Mouse (Mus musculus): ENCODE measurements at regions not wholly inside any gene's neighbourhood (a gene's known extent, or its start where the extent isn't known, plus 50 kb on each side); places are given as distances from the start of the nearest gene placed in this dataset.

- ATAC-seq (ENCODE audit: insufficient number of reproducible peaks, low FRiP score, low TSS enrichment), result no peak
Measured at GRCm38 (mm10) chr4:9095646-9096045, 856.8 kb upstream of the Car8 start.

DNA sequence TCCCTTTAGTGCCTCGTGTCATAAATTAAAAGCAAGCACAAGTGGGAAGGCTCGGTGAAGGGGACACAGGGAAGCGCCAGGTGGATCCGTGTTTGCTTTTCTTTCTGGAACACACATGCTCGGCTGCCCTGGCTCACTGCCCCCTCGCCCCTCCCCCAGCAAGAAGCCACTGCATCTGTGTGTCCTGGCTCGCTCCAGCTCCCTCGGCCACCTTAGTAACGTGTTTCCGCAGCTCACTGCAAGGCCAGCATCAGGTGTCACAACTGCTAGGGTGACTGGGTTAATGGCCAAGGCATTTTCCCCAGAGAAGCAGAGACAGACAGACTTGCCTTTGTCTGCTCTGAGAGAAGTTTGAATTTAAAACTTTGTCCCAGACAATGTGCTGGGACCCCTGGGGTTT is 855.7 kb upstream of the Car8 start:
- ATAC-seq (ENCODE audit: insufficient number of reproducible peaks, low FRiP score, low TSS enrichment), result no peak

GRCm38 (mm10) chr4:9094076-9094475 is 855.2 kb upstream of the Car8 start:
- ATAC-seq (ENCODE audit: insufficient number of reproducible peaks, low FRiP score, low TSS enrichment), result no peak

DNA sequence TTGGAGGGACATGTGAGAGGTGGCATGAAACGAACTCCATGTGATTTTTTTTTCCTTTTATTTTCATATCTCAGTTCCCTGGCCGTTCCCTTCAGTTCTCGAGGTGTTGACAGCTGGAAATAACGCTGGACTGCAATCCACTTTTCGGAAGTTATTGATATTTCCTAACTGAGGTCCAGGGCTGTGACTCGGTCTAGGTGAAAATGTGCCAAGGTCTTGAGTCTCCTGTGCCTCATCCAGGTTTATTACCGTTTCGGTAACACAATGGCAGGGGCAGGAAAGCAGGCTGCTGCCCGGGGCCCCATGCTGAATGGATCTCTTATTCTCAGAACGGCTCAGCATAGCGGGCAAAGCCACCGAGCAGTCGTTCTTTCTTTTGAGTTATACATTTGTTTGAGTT is 844.7 kb upstream of the Car8 start:
- ATAC-seq (ENCODE audit: insufficient number of reproducible peaks, low FRiP score, low TSS enrichment), result no peak

DNA sequence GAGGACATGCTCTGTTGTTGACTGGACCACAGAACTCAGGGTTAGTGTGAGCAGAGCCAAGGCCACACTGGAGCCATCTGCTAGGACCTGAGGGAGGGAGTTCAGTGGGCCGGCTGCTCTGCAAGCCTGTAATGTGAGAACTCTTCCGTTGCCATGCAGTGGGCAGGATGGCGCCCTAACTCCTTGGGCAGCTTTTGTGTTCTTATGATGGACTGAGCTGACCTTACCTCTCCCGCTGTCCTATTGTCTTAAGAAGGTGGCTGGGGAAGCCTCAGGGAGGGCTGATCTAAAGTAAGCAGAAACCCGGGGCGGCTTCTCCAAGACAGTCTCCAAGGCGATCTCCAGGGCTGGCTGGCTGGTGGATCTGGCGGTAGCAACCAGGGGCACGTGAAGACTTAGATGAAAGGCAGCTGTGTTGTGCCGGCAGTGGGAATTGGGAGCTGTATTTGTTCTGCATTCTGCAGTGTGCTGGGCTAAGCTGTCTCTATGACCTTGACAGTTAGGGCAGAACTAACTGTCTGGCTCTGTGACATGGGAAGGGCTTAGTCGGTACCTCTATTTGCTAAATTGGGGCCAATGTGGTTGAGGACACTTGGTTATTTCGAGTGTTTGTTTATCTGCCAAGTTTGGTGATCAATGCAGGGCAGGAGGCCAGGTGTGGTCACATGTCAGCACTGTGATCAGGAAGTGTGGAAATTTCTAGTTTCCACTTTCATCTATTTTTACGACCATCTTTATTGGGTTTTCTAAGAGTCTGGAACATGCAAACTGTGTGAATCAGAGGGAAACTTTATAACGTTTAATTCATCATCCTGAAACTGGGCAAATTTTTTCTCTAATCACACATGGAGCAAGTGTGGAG is 843.1 kb upstream of the Car8 start:
- ATAC-seq (ENCODE audit: insufficient number of reproducible peaks, low FRiP score, low TSS enrichment), result peak; percentile 87

- ATAC-seq (ENCODE audit: insufficient number of reproducible peaks, low FRiP score, low TSS enrichment), result 0 out of 2 replicates have a peak, but pooled peaks have one; percentile 21
Measured at GRCm38 (mm10) chr4:9080821-9081493, 842.1 kb upstream of the Car8 start.

DNA sequence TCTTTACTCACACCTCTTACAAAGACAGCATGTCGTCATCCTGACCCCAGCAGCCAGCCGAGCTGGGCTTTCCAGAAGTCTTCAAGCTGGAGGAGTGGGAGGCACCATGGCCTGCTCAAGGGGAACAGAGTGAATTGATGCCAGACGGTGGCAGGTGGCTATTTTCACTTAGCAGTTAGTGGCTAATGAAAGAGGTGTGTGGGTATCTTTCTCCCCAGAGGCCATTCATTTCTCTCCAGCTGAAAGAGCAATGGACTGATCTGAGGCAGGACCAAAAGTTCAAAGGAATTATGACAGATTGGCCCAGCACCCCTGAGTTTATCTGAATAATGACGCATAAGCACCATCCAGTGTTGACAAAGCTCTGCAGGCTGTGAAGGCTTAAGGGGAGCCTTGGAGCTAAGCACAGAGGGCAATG is 841.0 kb upstream of the Car8 start:
- ATAC-seq (ENCODE audit: insufficient number of reproducible peaks, low FRiP score, low TSS enrichment), result no peak

DNA sequence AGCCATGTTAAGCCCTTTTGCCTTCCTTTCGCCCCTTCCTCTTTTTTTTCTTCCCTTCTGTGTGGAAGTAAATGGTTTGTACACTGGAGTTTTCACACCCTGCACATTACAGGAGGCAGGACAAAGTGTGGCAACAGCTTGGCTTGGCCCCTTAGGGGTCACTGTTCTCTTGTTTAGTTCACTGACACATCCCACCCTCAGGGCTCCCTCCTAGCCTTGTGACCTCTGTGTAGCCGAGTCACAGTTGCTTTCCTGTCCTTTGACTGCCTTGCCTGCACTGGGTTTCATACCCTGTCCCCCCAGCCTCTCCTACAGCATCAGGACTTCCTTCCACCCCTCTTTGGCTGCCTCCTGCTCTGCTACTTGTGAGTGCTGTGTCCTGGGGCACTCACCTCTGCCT is 835.6 kb upstream of the Car8 start:
- no peak for ATAC-seq (ENCODE audit: insufficient number of reproducible peaks, low FRiP score, low TSS enrichment)

- peak; percentile 82 for ATAC-seq (ENCODE audit: insufficient number of reproducible peaks, low FRiP score, low TSS enrichment)
Measured at GRCm38 (mm10) chr4:9073736-9074428, 835.0 kb upstream of the Car8 start.

- no peak for ATAC-seq (ENCODE audit: insufficient number of reproducible peaks, low FRiP score, low TSS enrichment)
Measured at GRCm38 (mm10) chr4:9072321-9072720, 833.5 kb upstream of the Car8 start.

DNA sequence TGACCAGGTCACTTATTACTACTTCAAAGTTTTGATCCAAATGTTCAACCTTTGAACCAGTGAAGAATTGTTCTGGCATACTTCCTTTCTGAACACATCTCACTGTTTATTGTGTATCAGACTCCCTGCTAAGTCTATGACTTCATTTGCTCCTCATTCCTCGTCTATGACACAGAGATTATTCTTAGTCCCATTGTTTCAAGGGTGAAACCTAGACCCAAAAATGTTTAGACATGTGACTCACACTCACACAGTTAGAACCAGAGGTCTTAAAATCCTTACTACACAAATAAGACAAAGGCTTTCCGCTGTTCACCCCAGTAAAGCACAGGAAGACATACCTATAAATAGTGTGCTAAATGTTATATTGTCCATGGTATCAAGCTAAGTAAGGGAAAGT is 829.0 kb upstream of the Car8 start:
- no peak for ATAC-seq (ENCODE audit: insufficient number of reproducible peaks, low FRiP score, low TSS enrichment)

GRCm38 (mm10) chr4:9065981-9066815 is 827.4 kb upstream of the Car8 start:
- no peak for ATAC-seq (ENCODE audit: insufficient number of reproducible peaks, low FRiP score, low TSS enrichment)

- ATAC-seq (ENCODE audit: insufficient number of reproducible peaks, low FRiP score, low TSS enrichment), result no peak
Measured at GRCm38 (mm10) chr4:9061941-9062340, 823.1 kb upstream of the Car8 start.

GRCm38 (mm10) chr4:9060221-9060620 is 821.4 kb upstream of the Car8 start:
- ATAC-seq (ENCODE audit: insufficient number of reproducible peaks, low FRiP score, low TSS enrichment), result no peak

DNA sequence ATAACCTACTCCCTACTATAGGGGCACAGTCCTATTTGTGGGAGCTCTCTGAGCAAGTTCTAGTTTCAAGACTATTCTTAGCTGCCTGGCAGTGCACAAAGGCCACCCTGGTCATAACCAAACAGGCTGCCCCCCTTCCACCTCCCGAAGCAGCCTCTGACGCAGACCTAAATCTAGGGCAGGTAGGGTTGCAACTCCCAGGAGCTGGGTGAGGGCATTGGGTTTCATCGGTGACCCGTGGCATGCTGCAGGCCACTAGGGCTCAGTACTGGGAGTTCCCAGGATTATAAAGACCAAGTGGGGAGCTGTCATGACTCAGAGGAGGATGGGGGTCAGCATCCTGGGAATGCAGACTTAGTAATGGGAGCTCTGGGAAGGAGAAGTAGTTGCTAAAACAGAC is 818.8 kb upstream of the Car8 start:
- ATAC-seq (ENCODE audit: insufficient number of reproducible peaks, low FRiP score, low TSS enrichment), result no peak

DNA sequence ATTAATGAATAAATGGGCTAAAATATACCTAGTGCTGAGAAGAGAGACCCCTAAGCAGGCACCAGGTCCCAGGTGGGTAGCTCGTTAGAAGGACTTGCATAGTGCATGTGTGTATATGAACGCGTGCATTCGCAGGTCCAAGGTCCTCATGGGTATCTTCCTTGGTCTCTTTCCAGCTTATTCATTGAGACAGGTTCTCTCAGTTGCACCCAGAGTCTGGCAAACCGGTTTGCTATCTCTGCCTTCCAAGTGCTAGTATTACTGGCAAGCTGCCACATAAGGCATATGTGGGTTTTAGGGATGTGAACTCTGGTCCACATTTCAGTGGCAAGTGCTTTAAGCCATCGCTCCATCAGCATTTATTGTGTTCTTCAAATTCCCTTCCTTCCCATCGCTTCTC is 818.3 kb upstream of the Car8 start:
- ATAC-seq (ENCODE audit: insufficient number of reproducible peaks, low FRiP score, low TSS enrichment), result no peak

GRCm38 (mm10) chr4:9055876-9056275 is 817.0 kb upstream of the Car8 start:
- ATAC-seq (ENCODE audit: insufficient number of reproducible peaks, low FRiP score, low TSS enrichment), result peak; percentile 20; the same call in 1 of the 2 replicates

- ATAC-seq (ENCODE audit: insufficient number of reproducible peaks, low FRiP score, low TSS enrichment), result no peak
Measured at GRCm38 (mm10) chr4:9055266-9055820, 816.5 kb upstream of the Car8 start.

DNA sequence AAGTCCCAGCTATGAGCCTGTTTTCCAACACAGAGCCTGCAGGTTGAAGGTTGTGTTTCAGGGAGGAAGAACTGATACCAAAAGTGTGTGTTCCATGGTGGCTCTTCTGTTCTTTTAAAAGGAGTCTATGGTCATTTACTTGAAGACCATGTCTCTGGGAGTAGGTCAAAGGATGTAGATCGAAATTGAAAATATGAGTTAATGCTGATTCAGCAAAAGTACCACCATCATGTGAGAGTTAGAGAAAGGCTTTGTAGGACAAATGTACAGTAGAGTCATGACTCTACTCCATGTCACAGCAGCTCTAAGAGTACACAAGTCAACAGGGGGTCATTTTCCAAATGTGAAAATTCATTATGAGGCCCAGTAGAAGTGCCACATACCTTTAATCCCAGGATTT is 810.0 kb upstream of the Car8 start:
- ATAC-seq (ENCODE audit: insufficient number of reproducible peaks, low FRiP score, low TSS enrichment), result no peak

- no peak for ATAC-seq (ENCODE audit: insufficient number of reproducible peaks, low FRiP score, low TSS enrichment)
Measured at GRCm38 (mm10) chr4:9047151-9047550, 808.3 kb upstream of the Car8 start.

Data from cerebellum, adult (tissue).